Mouse (Mus musculus): ENCODE results near the gene Ott. TPM values are rescaled to one million over a fixed set of nuclear protein-coding genes. Genes with fewer than 3 reads are reported as not detected.
"Not testable (repeated sequence)": the region's sequence is repeated elsewhere in the genome, so short reads cannot be mapped to it uniquely, and the experiment has no call there.

The Ott gene
- total RNA-seq (2014; rRNA removed) (not detected in 2 replicates), polyA plus RNA-seq (2015; fragmentation: Nextera tagmentation; extraction: Ambion mirVana) (not detected in 2 replicates)

DNA sequence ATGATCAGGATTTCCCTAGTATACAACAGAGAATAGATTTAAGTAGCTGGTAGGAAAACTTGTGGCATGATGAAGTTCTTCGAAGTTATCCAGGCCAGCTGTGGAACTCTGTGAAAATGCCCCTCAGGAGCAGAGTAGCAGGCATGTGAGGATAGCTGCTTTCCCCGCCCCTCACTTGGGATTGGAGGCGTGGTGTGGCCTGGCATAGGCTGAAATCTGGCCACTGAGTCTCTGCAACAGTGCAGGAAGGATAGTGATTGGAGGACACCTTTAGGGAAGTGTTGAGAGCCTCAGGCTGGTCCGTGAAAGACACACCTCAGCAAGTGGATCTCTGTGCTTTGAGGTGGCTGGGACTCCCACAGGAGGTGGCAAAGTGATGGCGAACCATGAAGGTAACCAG, at the start of gene Ott:
Gene Ott (plus strand): TSS at position 301 of the 400 bp plus-strand sequence.
- not testable (repeated sequence) for H3K4me1 ChIP-seq (ENCODE audit: insufficient read depth); H3K4me3 ChIP-seq (ENCODE audit: low read depth, low read length); DNase-seq; H3K27me3 ChIP-seq (ENCODE audit: insufficient read depth, low read length); H3K9me3 ChIP-seq (ENCODE audit: low read length); H3K9ac ChIP-seq; H3K27ac ChIP-seq (ENCODE audit: low read depth, low read length); ATAC-seq; H3K4me2 ChIP-seq (ENCODE audit: low read depth); H3K36me3 ChIP-seq (ENCODE audit: insufficient read depth)
- WGBS = no CpG with 5 or more reads among the region's 5 CpGs

Other genes starting within 250 kb of the Ott start
- not detected in 2 replicates for gene Luzp4, start 216.6 kb upstream of the Ott start, total RNA-seq (2014; rRNA removed)
- not detected in 2 replicates for gene Luzp4, start 216.6 kb upstream of the Ott start, polyA plus RNA-seq (2015; fragmentation: Nextera tagmentation; extraction: Ambion mirVana)
- not detected in 2 replicates for gene Gm15093, start 198.1 kb downstream of the Ott start, total RNA-seq (2014; rRNA removed)
- gene Gm15093, start 198.1 kb downstream of the Ott start, polyA plus RNA-seq (2015; fragmentation: Nextera tagmentation; extraction: Ambion mirVana) = not detected in 2 replicates